Mouse (Mus musculus) embryo, embryonic 11 days (tissue): ENCODE results near the gene Cxadr.

ENCODE experiments used
- DNase-seq: peaks from one replicate; pipeline ENCODE4 v3.0.0-alpha.2; 2015

Cxadr gene

DNA sequence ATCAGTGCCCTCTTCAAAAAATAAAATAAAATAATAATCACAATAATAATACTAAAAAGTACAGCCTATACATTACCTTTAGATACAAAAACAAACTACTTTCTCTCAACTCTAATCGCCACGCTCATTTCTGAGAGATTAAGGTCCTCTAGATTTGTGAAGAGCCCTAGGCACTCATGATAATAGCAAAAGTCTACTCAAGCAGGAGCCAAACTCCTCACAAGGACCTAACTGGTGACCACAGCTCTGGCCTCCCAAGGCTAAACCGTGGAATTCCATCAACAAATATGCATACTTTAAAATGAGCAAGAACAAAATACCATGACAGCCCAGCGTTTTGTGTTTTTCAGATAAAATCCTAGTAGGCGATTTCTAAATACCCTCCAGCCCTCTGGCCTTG is 71.5 kb downstream of the Cxadr start:
- DNase-seq = no peak

DNA sequence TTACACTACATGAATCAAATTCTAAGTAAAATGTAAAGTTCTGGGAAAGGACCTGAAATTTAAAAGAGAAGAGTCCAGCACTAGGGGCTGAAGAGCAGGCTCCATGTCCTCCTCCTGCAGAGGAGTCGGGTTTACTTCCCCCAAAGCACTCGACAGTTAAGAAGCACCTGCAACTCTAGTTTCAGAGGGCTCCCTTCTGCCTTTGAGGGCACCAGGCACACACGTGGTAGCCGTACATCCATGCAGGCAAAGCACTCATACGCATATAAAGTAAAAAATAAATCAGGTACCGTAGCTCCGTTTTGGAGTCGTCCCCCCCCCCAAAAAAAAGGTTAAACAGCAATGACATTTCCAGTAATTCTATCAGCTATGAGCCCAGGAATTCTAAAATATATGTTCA is 72.5 kb downstream of the Cxadr start:
- no peak for DNase-seq

GRCm38 (mm10) chr16:78375222-78375621 is 73.9 kb downstream of the Cxadr start:
- DNase-seq = peak; percentile 23

DNA sequence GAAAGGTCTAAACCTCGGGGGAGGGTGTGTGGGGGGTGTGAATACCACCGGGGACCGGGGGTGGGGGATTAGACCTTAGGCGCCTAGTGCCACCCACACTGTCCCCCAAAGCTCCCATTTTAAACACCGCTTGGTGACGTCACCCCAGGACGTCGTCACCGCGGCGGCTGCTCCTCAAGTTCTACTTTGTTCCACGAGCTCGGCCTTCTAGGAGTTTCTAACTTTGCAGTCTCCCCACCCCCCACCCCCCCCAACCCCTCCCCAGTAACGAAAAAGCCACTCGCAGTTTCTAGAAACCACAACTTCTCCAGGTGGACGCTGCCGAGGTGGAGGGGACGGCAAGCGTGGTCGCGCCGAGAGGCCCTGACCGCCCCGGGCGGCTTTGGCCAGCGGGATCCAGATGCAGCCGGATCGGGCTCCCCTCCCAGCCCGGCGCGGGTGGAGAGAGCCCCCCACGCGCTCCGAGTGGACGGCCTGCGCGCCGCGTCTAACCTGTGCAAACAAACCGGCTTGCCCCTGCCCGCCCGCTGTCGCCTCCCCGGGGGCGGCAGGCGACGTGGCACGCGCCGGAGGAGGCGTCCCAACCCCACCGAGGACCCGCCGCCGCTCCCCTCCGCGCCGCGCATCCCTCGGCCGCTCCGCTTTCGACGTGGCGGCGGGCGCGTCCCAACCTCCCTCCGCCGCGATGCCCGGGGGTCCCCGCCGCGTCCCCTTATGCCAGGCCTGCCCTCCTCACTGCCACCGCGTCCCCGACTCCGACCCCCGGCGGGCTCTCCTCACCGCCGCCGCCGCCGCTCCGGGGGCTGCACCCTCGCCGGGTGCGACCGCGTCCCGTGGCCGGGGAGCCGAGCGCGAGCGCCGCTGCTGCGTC is 74.8 kb downstream of the Cxadr start:
- DNase-seq = peak; percentile 84

GRCm38 (mm10) chr16:78376745-78377570 is 75.7 kb downstream of the Cxadr start, which contains the start of gene Btg3:
Gene Btg3, minus strand, starts transcription at chr16:78377192.
- peak; percentile 97 for DNase-seq

- no peak for DNase-seq
Measured at GRCm38 (mm10) chr16:78378493-78378892, 77.2 kb downstream of the Cxadr start.

GRCm38 (mm10) chr16:78389122-78389521 is 87.8 kb downstream of the Cxadr start:
- no peak for DNase-seq

GRCm38 (mm10) chr16:78389986-78390385 is 88.7 kb downstream of the Cxadr start:
- no peak for DNase-seq

- no peak for DNase-seq
Measured at GRCm38 (mm10) chr16:78391354-78391753, 90.1 kb downstream of the Cxadr start.

- no peak for DNase-seq
Measured at GRCm38 (mm10) chr16:78398734-78399133, 97.4 kb downstream of the Cxadr start.

GRCm38 (mm10) chr16:78399423-78399822 is 98.1 kb downstream of the Cxadr start:
- DNase-seq = no peak

DNA sequence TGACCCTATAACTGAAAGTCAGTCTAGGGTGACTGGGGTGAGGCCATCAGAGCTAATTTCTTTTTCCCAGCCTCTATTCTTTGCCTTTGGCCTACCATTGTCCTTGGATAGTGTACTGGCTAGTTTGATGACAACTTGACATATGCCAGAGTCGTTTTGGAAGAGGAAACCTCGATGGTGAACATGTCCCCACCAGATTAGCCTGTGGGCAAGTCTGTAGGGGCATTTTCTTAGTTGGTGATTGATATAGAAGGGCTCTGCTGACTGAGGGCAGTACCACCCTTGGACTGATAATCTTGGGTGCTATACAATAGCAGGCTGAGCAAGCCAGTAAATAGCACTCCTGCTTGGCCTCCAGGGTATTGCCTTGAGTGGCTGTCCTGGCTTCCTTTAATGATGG is 101.0 kb downstream of the Cxadr start:
- DNase-seq = no peak

DNA sequence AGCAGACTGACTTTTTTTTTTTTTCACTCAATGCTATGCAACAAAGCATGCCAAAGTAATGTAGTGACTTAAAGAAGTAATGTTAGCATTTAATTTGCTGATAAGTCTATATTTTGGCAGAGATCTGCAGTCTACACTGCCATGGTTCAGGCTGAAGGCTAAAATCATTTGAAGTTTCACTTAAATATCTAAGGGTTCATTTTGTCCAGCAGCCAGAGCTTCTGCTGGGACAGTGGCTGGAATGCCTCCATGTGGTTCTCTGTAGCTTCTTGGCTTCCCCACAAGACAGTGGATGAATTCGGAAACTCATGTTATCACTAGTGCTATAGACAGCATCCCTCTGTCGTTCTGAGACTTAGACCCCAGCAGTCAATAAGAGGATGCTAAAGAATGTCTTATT is 105.4 kb downstream of the Cxadr start:
- DNase-seq = no peak

DNA sequence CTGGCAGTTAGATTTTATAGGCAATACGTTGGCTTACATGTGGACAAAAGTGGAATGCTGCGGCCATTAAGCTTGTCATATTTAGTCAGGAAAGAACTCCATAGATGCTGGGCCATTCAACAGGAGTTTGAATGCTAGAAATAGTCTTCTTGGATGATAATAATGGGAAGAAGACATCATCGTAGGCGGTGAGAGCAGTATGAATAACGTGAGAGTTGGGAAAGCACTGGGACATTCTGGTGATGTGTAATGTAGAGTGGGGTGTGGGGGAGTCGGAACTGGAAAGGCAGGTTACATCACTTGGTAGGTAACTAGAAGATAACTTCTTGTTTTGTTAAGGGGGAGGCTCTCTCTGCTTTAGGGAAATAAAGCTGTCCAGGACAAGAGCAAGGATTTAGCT is 106.6 kb downstream of the Cxadr start:
- DNase-seq = no peak
